Mouse (Mus musculus) midbrain, embryonic 10.5 days (tissue): Measurements from ENCODE around the gene Snx29. TPM values are rescaled to one million over a fixed set of nuclear protein-coding genes. Genes with fewer than 3 reads are reported as not detected.
A peak's percentile ranks its signal among the peaks of the same experiment; 100 is the strongest.

ENCODE experiments used
- DNase-seq: peaks from one replicate; pipeline ENCODE4 v3.0.0-alpha.2; 2017; ENCODE audit warnings: low spot score
- H3K27ac ChIP-seq: fragments of 300-500 bp; sonication (generic); replicated peaks from 2 replicates; pipeline ENCODE4 v1.5.1; 2016; ENCODE audit warnings: mild to moderate bottlenecking
- H3K27me3 ChIP-seq: fragments of 300-500 bp; sonication (generic); 2 replicates; pipeline ENCODE4 v1.6.1; 2016; ENCODE audit warnings: low read depth, mild to moderate bottlenecking; ENCODE audit not compliant: poor library complexity, severe bottlenecking
- H3K36me3 ChIP-seq: fragments of 300-500 bp; sonication (generic); 2 replicates; pipeline ENCODE4 v1.6.1; 2016; ENCODE audit warnings: mild to moderate bottlenecking, moderate library complexity
- H3K4me1 ChIP-seq: fragments of 300-500 bp; sonication (generic); 2 replicates; pipeline ENCODE4 v1.6.1; 2016
- H3K4me3 ChIP-seq: fragments of 300-500 bp; sonication (generic); 2 replicates; pipeline ENCODE4 v1.5.1; 2016; ENCODE audit warnings: mild to moderate bottlenecking, moderate library complexity
- H3K9me3 ChIP-seq: fragments of 300-500 bp; sonication (generic); replicated peaks from 2 replicates; pipeline ENCODE4 v1.6.1; 2016; ENCODE audit warnings: mild to moderate bottlenecking
- WGBS: fragments of 180-500 bp; shearing (Covaris S2); methylation state at CpG from one replicate; pipeline ENCODE4 v1.1.7; 2016; 5-methylcytosine and 5-hydroxymethylcytosine counted together
- polyA plus RNA-seq: library from polyadenylated mRNA; unstranded; fragments of >200 nt; fragmentation: Nextera tagmentation; extraction: Ambion mirVana; gene quantifications from 2 replicates; pipeline ENCODE4 v1.2.1, GENCODE M21; 2016

The Snx29 gene
- polyA plus RNA-seq, 1 experiment from 2014 or later, result 9.7 TPM

- Histone ChIP-seq H3K4me1 (peaks cover 16% of the 10 kb centered on the region), H3K4me3 (no peak overlapping the region), H3K9me3 (no peaks in the 10 kb centered on the region), H3K27me3 (no peaks in the 10 kb centered on the region), H3K27ac (no peak overlapping the region; the same call in 1 of the 2 replicates), H3K36me3 (no peaks in the 10 kb centered on the region)
- 43% methylated on average over 4 of the region's 4 CpGs for WGBS
- no peak for DNase-seq
Observed at GRCm38 (mm10) chr16:11369162-11369561, 46.5 kb downstream of the Snx29 start.

GRCm38 (mm10) chr16:11369642-11370041 is 46.9 kb downstream of the Snx29 start:
- Histone ChIP-seq H3K4me1 (peaks cover 16% of the 10 kb centered on the region), H3K4me3 (no peak overlapping the region), H3K27me3 (no peaks in the 10 kb centered on the region), H3K36me3 (no peaks in the 10 kb centered on the region), H3K27ac (0 out of 2 replicates have a peak overlapping the region, but pooled peaks have one; percentile 1), H3K9me3 (no peaks in the 10 kb centered on the region)
- WGBS, result 3% methylated on average over 1 of the region's 1 CpGs
- no peak for DNase-seq

GRCm38 (mm10) chr16:11370132-11370544 is 47.4 kb downstream of the Snx29 start:
- Histone ChIP-seq H3K36me3 (no peaks in the 10 kb centered on the region), H3K27me3 (no peaks in the 10 kb centered on the region), H3K4me1 (peaks cover 16% of the 10 kb centered on the region), H3K9me3 (no peaks in the 10 kb centered on the region), H3K27ac (no peak overlapping the region), H3K4me3 (no peak overlapping the region)
- 79% methylated on average over 7 of the region's 7 CpGs for WGBS
- DNase-seq, result no peak

- Histone ChIP-seq H3K9me3 (no peaks in the 10 kb centered on the region), H3K27me3 (no peaks in the 10 kb centered on the region), H3K36me3 (no peaks in the 10 kb centered on the region), H3K4me1 (no peaks in the 10 kb centered on the region), H3K27ac (no peak overlapping the region), H3K4me3 (no peak overlapping the region)
- DNase-seq, result no peak
- 86% methylated on average over 3 of the region's 3 CpGs for WGBS
Observed at GRCm38 (mm10) chr16:11379264-11379663, 56.6 kb downstream of the Snx29 start.

GRCm38 (mm10) chr16:11380038-11380437 is 57.3 kb downstream of the Snx29 start:
- no peaks in the 10 kb centered on the region for H3K36me3 ChIP-seq
- DNase-seq, result no peak
- H3K4me3 ChIP-seq, result no peak overlapping the region
- no peaks in the 10 kb centered on the region for H3K9me3 ChIP-seq
- 92% methylated on average over 5 of the region's 5 CpGs for WGBS
- H3K4me1 ChIP-seq, result no peaks in the 10 kb centered on the region
- H3K27me3 ChIP-seq, result no peaks in the 10 kb centered on the region
- no peak overlapping the region for H3K27ac ChIP-seq

- Histone ChIP-seq H3K9me3 (no peaks in the 10 kb centered on the region), H3K36me3 (no peaks in the 10 kb centered on the region), H3K4me3 (no peak overlapping the region), H3K27me3 (no peaks in the 10 kb centered on the region), H3K27ac (no peak overlapping the region), H3K4me1 (no peaks in the 10 kb centered on the region)
- no peak for DNase-seq
- WGBS, result 93% methylated on average over 8 of the region's 8 CpGs
Observed at GRCm38 (mm10) chr16:11380871-11381270, 58.2 kb downstream of the Snx29 start.

- Histone ChIP-seq H3K9me3 (no peaks in the 10 kb centered on the region), H3K4me1 (no peaks in the 10 kb centered on the region), H3K36me3 (no peaks in the 10 kb centered on the region), H3K27ac (no peak overlapping the region), H3K4me3 (no peak overlapping the region), H3K27me3 (no peaks in the 10 kb centered on the region)
- 87% methylated on average over 5 of the region's 5 CpGs for WGBS
- DNase-seq, result no peak
Observed at GRCm38 (mm10) chr16:11384361-11384760, 61.7 kb downstream of the Snx29 start.

- no peaks in the 10 kb centered on the region for H3K36me3 ChIP-seq
- no peaks in the 10 kb centered on the region for H3K4me1 ChIP-seq
- no peak overlapping the region for H3K4me3 ChIP-seq
- H3K9me3 ChIP-seq, result no peaks in the 10 kb centered on the region
- no peak overlapping the region for H3K27ac ChIP-seq
- no peak for DNase-seq
- H3K27me3 ChIP-seq, result no peaks in the 10 kb centered on the region
- WGBS, result 73% methylated on average over 5 of the region's 5 CpGs
Observed at GRCm38 (mm10) chr16:11385150-11385549, 62.4 kb downstream of the Snx29 start.

- Histone ChIP-seq H3K4me3 (no peak overlapping the region), H3K27me3 (no peaks in the 10 kb centered on the region), H3K9me3 (no peaks in the 10 kb centered on the region), H3K36me3 (no peaks in the 10 kb centered on the region), H3K27ac (no peak overlapping the region), H3K4me1 (no peaks in the 10 kb centered on the region)
- DNase-seq, result no peak
- WGBS, result 85% methylated on average over 5 of the region's 5 CpGs
Observed at GRCm38 (mm10) chr16:11385798-11386197, 63.1 kb downstream of the Snx29 start.

- Histone ChIP-seq H3K9me3 (no peaks in the 10 kb centered on the region), H3K36me3 (no peaks in the 10 kb centered on the region)
Observed at GRCm38 (mm10) chr16:11386221-11386620, 63.5 kb downstream of the Snx29 start.

GRCm38 (mm10) chr16:11388085-11388484 is 65.4 kb downstream of the Snx29 start:
- H3K36me3 ChIP-seq, result no peaks in the 10 kb centered on the region
- H3K27ac ChIP-seq, result no peak overlapping the region
- no peak for DNase-seq
- no peaks in the 10 kb centered on the region for H3K9me3 ChIP-seq
- H3K27me3 ChIP-seq, result no peaks in the 10 kb centered on the region
- H3K4me3 ChIP-seq, result no peak overlapping the region
- H3K4me1 ChIP-seq, result no peaks in the 10 kb centered on the region
- WGBS, result 70% methylated on average over 2 of the region's 2 CpGs

More at GRCm38 (mm10) chr16:11386221-11386620, 63.5 kb downstream of the Snx29 start:
- Histone ChIP-seq H3K27me3 (no peaks in the 10 kb centered on the region), H3K4me3 (no peak overlapping the region), H3K27ac (no peak overlapping the region), H3K4me1 (no peaks in the 10 kb centered on the region)
- no peak for DNase-seq

GRCm38 (mm10) chr16:11389324-11389723 is 66.6 kb downstream of the Snx29 start:
- no peaks in the 10 kb centered on the region for H3K4me1 ChIP-seq
- 55% methylated on average over 2 of the region's 2 CpGs for WGBS
- no peaks in the 10 kb centered on the region for H3K27me3 ChIP-seq
- no peaks in the 10 kb centered on the region for H3K36me3 ChIP-seq
- H3K4me3 ChIP-seq, result no peak overlapping the region
- no peaks in the 10 kb centered on the region for H3K9me3 ChIP-seq
- DNase-seq, result no peak
- H3K27ac ChIP-seq, result no peak overlapping the region

GRCm38 (mm10) chr16:11396570-11396969 is 73.9 kb downstream of the Snx29 start:
- 58% methylated on average over 2 of the region's 2 CpGs for WGBS
- H3K36me3 ChIP-seq, result 0 out of 2 replicates have a peak, but pooled peaks cover 3% of the 10 kb centered on the region
- DNase-seq, result no peak
- no peak overlapping the region for H3K4me3 ChIP-seq
- no peaks in the 10 kb centered on the region for H3K27me3 ChIP-seq
- no peaks in the 10 kb centered on the region for H3K4me1 ChIP-seq
- no peaks in the 10 kb centered on the region for H3K9me3 ChIP-seq
- no peak overlapping the region for H3K27ac ChIP-seq

- Histone ChIP-seq H3K27ac (no peak overlapping the region), H3K4me1 (no peaks in the 10 kb centered on the region), H3K9me3 (no peaks in the 10 kb centered on the region), H3K27me3 (no peaks in the 10 kb centered on the region), H3K36me3 (peaks cover 10% of the 10 kb centered on the region; the same call in 1 of the 2 replicates), H3K4me3 (no peak overlapping the region)
- DNase-seq, result no peak
- WGBS, result 86% methylated on average over 4 of the region's 4 CpGs
Observed at GRCm38 (mm10) chr16:11399386-11399785, 76.7 kb downstream of the Snx29 start.
